Mouse (Mus musculus): ENCODE data around the gene Syde1.

Gene Syde1

GRCm38 (mm10) chr10:78575105-78575632 lies 16.6 kb downstream of the Syde1 start:
- no peak for DNase-seq

GRCm38 (mm10) chr10:78574250-78575104 lies 17.3 kb downstream of the Syde1 start, which contains the start of gene Ilvbl:
Ilvbl (plus strand) TSS chr10:78574346.
- DNase-seq, result peak; percentile 96

GRCm38 (mm10) chr10:78573226-78573625 lies 18.5 kb downstream of the Syde1 start:
- DNase-seq, result no peak

- no peak for DNase-seq
Measured at GRCm38 (mm10) chr10:78570897-78571296, 20.9 kb downstream of the Syde1 start.

- DNase-seq, result no peak
Measured at GRCm38 (mm10) chr10:78570416-78570815, 21.3 kb downstream of the Syde1 start.

GRCm38 (mm10) chr10:78569686-78570085 lies 22.1 kb downstream of the Syde1 start:
- DNase-seq, result no peak

- DNase-seq, result no peak
Measured at GRCm38 (mm10) chr10:78569191-78569590, 22.6 kb downstream of the Syde1 start.

- no peak for DNase-seq
Measured at GRCm38 (mm10) chr10:78565070-78565469, 26.7 kb downstream of the Syde1 start.

GRCm38 (mm10) chr10:78540943-78541342 lies 50.8 kb downstream of the Syde1 start:
- peak; percentile 26 for DNase-seq

Data from cerebellum, adult 8-10 months (tissue).